14 mouse cellular contexts compared by ENCODE assay signal in genomic region chr10:13997336-13997735, GRCm38 (mm10).
"Had no signal": no experiment of that assay in that cellular context is flagged by ENCODE, and none has a peak within 500 bp of the region (broad histone marks: within the 10 kb centered on the region; RNA-seq: fewer than 3 reads in every experiment).

No protein-coding gene starts in this region.

- DNase-seq: kidney, adult 8-10 months; kidney, postnatal 10 days; kidney, postnatal 36 days; layer of hippocampus, postnatal 36 days; liver; lung, adult 18-20 months; lung, postnatal 10 days; lung, postnatal 4 days; midbrain, embryonic 14.5 days; right cerebral cortex, adult 18-20 months; right cerebral cortex, postnatal 14 days; right cerebral cortex, postnatal 4 days; thymus, postnatal 25 days had no signal

- ATAC-seq: liver, embryonic 12.5 days had no signal
